Mouse (Mus musculus) ovary, postnatal 14 days (tissue): Measurements from ENCODE around the gene Ctdnep1.

Experiments used
- DNase-seq: peaks from one replicate; pipeline ENCODE4 v3.0.0; 2022; ENCODE audit warnings: low spot score

Ctdnep1 gene

DNA sequence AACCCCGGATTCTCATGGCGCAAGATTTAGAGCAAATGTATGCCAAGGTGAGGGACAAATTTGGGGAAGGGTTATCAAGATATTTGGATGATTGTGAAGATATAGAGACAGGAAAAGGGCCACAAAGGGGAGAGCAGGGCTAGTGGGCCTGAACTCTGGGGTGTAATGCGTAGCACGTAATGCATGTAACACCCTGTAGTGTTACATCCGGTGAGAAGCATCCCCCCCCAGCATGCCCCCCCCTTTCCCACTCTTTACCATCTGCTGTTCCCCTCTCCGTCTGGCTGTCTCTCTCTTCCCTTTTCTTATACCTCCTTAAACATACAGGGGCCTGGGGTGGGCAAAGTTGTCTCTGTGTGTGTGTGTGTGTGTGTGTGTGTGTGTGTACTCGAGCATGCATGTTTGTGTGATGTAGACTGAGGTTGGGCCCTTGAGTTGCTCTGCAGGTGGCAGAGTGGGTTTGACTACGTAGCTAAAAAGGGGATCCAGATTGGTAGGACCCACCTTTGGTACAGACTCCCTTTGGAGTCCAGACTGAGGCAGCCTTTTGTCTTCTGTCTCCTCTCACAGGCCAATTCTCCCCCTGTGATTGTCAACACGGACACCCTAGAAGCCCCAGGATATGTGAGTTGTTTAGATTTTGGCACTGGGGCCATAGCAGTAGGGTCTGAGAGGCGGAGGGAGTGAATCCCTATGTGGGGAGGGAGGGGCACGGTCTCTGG, 49.0 kb downstream of the Ctdnep1 start:
- DNase-seq, result no peak

DNA sequence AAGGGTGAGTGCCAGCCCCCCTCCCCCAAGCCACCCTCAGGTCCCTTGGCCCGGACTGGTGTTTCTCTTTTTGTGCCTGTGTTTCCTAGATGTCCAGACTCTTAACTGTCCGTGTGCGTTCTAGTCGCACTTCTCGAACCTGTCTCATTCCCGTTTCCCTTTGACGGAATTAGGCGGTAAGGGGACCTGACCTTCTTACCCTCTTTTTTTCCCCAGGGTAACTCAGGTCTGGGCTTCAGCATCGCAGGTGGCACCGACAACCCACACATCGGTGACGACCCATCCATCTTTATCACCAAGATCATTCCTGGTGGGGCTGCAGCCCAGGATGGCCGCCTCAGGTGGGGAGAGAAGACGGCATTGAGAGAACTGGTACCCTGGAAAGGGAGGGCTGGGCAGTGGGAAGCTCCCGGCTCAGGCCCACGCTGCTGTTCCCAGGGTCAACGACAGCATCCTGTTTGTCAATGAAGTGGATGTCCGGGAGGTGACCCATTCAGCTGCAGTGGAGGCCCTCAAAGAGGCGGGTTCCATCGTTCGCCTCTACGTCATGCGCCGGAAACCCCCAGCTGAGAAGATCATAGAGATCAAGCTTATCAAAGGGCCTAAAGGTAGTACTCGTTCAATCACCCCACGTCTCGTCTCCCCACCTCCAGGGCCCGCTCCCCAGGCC, 49.8 kb downstream of the Ctdnep1 start:
- DNase-seq, result no peak

DNA sequence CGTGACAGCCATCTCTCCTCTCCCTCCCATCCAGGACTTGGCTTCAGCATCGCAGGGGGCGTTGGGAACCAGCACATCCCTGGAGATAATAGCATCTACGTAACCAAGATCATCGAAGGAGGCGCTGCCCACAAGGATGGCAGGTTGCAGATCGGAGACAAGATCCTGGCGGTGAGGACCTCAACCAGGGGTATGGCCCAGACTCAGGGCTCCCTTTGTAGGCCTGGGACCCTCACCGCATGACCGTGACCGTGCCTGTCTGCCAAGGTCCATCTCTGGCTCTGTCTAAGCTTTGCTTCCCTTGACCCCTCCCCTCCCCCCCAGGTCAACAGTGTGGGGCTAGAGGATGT, 50.3 kb downstream of the Ctdnep1 start:
- no peak for DNase-seq

DNA sequence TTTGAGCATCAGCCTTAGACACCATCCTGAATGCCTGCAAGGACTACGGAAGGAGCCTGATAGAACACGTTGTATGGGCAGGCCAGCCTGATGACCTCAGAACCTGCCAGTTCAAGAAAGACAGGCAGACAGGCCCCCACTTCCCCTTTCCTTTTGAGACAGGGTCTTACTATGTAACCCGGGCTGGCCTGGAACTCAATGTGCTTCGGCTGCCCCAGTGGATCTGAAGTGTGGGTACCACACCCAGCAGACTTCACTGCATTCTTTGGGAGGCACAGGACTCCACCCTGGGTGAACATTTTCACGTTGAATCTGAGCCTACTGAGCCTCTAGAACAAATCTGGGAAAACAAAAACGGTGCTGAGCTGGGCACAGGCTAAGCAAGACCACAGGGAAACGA, 57.2 kb downstream of the Ctdnep1 start:
- DNase-seq, result no peak

DNA sequence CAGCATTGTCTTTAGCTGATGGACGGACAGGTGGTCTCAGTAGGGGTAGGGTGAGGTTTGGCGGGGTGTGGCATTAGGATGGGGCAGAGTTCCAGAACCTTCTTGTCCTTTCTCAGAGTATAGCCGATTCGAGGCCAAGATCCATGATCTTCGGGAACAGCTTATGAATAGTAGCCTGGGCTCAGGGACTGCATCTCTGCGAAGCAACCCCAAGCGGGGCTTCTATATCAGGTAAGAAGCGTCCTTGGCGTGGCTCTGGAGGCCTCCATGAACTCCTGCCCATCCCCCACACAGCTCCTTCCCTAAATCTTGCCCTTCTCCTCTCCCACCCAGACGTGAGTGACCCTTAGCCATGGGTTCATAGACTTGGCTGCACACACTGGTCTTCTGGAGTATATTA, 58.7 kb downstream of the Ctdnep1 start:
- no peak for DNase-seq

DNA sequence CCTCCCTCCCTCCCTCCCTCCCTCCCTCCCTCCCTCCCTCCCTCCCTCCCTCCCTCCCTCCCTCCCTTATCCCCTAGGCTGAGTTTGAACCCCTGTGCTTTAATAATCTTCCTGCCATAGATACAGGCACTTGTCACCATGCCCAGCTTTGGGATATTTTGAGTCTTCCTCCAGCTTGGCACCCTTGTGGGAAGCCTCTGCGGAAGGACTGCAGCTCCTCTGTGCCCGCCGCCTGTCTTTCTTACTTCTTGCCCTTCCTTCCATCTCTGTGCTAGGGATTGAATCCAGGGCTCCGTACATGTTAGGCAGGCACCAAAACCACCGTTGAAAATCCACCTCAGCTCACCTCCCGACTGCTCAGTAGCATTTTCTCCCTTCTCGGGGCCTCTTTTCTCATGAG, 59.2 kb downstream of the Ctdnep1 start:
- no peak for DNase-seq
